Mouse (Mus musculus) CH12.LX (cell line): ENCODE results near the gene Ciapin1.

ENCODE experiments used
- CHD1 ChIP-seq: IDR thresholded peaks from 2 replicates; pipeline ENCODE4 v1.6.1; 2012; ENCODE audit warnings: low read depth, low read length, improper control_type of control experiment, inconsistent platforms
- CTCF ChIP-seq, 2 experiments: IDR thresholded peaks in 1 of 2; conservative IDR thresholded peaks in 1 of 2; 2 replicates each; pipeline ENCODE4 v1.5.1; 2011 to 2012; ENCODE audit warnings: low read depth in 2 of 2, low read length in 2 of 2, improper control_type of control experiment in 1 of 2, inconsistent platforms in 1 of 2, mild to moderate bottlenecking in 1 of 2, moderate library complexity in 1 of 2
- EP300 ChIP-seq: IDR thresholded peaks from 2 replicates; pipeline ENCODE4 v1.6.1; 2011; ENCODE audit warnings: low read length, improper control_type of control experiment
- JUND ChIP-seq: conservative IDR thresholded peaks from 2 replicates; pipeline ENCODE4 v1.6.1; 2011; ENCODE audit warnings: low read depth, low read length, improper control_type of control experiment
- MAFK ChIP-seq: IDR thresholded peaks from 2 replicates; pipeline ENCODE4 v1.6.1; 2011; ENCODE audit warnings: low read length, improper control_type of control experiment; ENCODE audit not compliant: insufficient replicate concordance
- MEF2A ChIP-seq: IDR thresholded peaks from 2 replicates; pipeline ENCODE4 v1.6.1; 2014; ENCODE audit warnings: low read depth, mild to moderate bottlenecking, inconsistent platforms, low read length, improper control_type of control experiment, borderline replicate concordance
- MYC ChIP-seq: IDR thresholded peaks from 2 replicates; pipeline ENCODE4 v1.6.1; 2011; ENCODE audit warnings: low read depth, mild to moderate bottlenecking, improper control_type of control experiment, low read length
- POLR2A ChIP-seq: IDR thresholded peaks from 2 replicates; pipeline ENCODE4 v1.6.1; 2011; ENCODE audit warnings: low read depth, mild to moderate bottlenecking, improper control_type of control experiment, low read length
- RAD21 ChIP-seq: IDR thresholded peaks from 2 replicates; pipeline ENCODE4 v1.6.1; 2011; ENCODE audit warnings: low read depth, mild to moderate bottlenecking, low read length, improper control_type of control experiment, moderate library complexity
- SMC3 ChIP-seq: IDR thresholded peaks from 2 replicates; pipeline ENCODE4 v1.6.1; 2011; ENCODE audit warnings: low read depth, low read length, improper control_type of control experiment
- TCF12 ChIP-seq: IDR thresholded peaks from 2 replicates; pipeline ENCODE4 v1.6.1; 2014; ENCODE audit warnings: low read depth, mild to moderate bottlenecking, inconsistent platforms, low read length, improper control_type of control experiment
- USF1 ChIP-seq: IDR thresholded peaks from 2 replicates; pipeline ENCODE4 v1.6.1; 2014; ENCODE audit warnings: low read depth, mild to moderate bottlenecking, inconsistent platforms, low read length, improper control_type of control experiment
- USF2 ChIP-seq: conservative IDR thresholded peaks from 2 replicates; pipeline ENCODE4 v1.6.1; 2011; ENCODE audit warnings: low read depth, low read length, improper control_type of control experiment
- ZKSCAN1 ChIP-seq: IDR thresholded peaks from 2 replicates; pipeline ENCODE4 v1.6.1; 2012; ENCODE audit warnings: low read depth, inconsistent platforms, low read length, improper control_type of control experiment, borderline replicate concordance

GRCm38 (mm10) chr8:94863897-94864673 lies 25.9 kb upstream of the Ciapin1 start:
- TF ChIP-seq CTCF (conservative IDR thresholded peaks at IDR 0.05 in 1 of 2, IDR thresholded peaks at IDR 0.05 in 1 of 2; ENCODE audit: low read depth in 2 of 2, low read length in 2 of 2): peak in 1 of 2 experiments; percentile 7; a peak in 1 of 4 replicates
- TF ChIP-seq POLR2A: no peak
- no peak for TF ChIP-seq USF1
- no peak for TF ChIP-seq ZKSCAN1
- no peak for TF ChIP-seq EP300
- no peak for TF ChIP-seq TCF12
- no peak for TF ChIP-seq MAFK
- TF ChIP-seq CHD1: no peak
- TF ChIP-seq RAD21: no peak
- TF ChIP-seq MEF2A: no peak
- TF ChIP-seq SMC3: no peak
- TF ChIP-seq USF2: no peak
- no peak for TF ChIP-seq JUND
- no peak for TF ChIP-seq MYC
